Mouse (Mus musculus) midbrain, embryonic 13.5 days (tissue): Measurements from ENCODE around the gene P3h3. TPM values are rescaled to one million over a fixed set of nuclear protein-coding genes. Genes with fewer than 3 reads are reported as not detected.
A peak's percentile ranks its signal among the peaks of the same experiment; 100 is the strongest.

ENCODE experiments used
- ATAC-seq: fragments of 200-750 bp; cut with Nextera tagmentation; 2 replicates; pipeline ENCODE4 v1.8.0; 2017; ENCODE audit warnings: mild to moderate bottlenecking, moderate TSS enrichment, moderate library complexity
- H3K27ac ChIP-seq: fragments of 300-500 bp; sonication (generic); 2 replicates; pipeline ENCODE4 v1.5.1; 2015; ENCODE audit warnings: inconsistent platforms, mild to moderate bottlenecking, moderate library complexity
- H3K27me3 ChIP-seq: fragments of 300-500 bp; sonication (generic); 2 replicates; pipeline ENCODE4 v1.6.1; 2015; ENCODE audit warnings: mild to moderate bottlenecking, inconsistent platforms
- H3K36me3 ChIP-seq: fragments of 300-500 bp; sonication (generic); 2 replicates; pipeline ENCODE4 v1.6.1; 2015; ENCODE audit warnings: mild to moderate bottlenecking, inconsistent platforms
- H3K4me1 ChIP-seq: fragments of 300-500 bp; sonication (generic); replicated peaks from 2 replicates; pipeline ENCODE4 v1.6.1; 2015; ENCODE audit warnings: inconsistent platforms
- H3K4me2 ChIP-seq: fragments of 300-500 bp; sonication (generic); replicated peaks from 2 replicates; pipeline ENCODE4 v1.6.1; 2015; ENCODE audit warnings: moderate library complexity, mild to moderate bottlenecking, inconsistent platforms
- H3K4me3 ChIP-seq: fragments of 300-500 bp; sonication (generic); replicated peaks from 2 replicates; pipeline ENCODE4 v1.5.1; 2015; ENCODE audit warnings: mild to moderate bottlenecking, inconsistent platforms
- H3K9ac ChIP-seq: fragments of 300-500 bp; sonication (generic); replicated peaks from 2 replicates; pipeline ENCODE4 v1.6.1; 2015; ENCODE audit warnings: mild to moderate bottlenecking, inconsistent platforms
- H3K9me3 ChIP-seq: fragments of 300-500 bp; sonication (generic); 2 replicates; pipeline ENCODE4 v1.6.1; 2016; ENCODE audit warnings: mild to moderate bottlenecking, inconsistent platforms
- WGBS: fragments of 180-500 bp; shearing (Covaris S2); methylation state at CpG from one replicate; pipeline ENCODE4 v1.1.7; 2015; 5-methylcytosine and 5-hydroxymethylcytosine counted together
- polyA plus RNA-seq: library from polyadenylated mRNA; unstranded; fragments of >200 nt; fragmentation: Nextera tagmentation; extraction: Ambion mirVana; gene quantifications from 2 replicates; pipeline ENCODE4 v1.2.1, GENCODE M21; 2015

P3h3 gene
- polyA plus RNA-seq, 1 experiment from 2014 or later, result 17.0 TPM

- Histone ChIP-seq H3K9ac (no peak overlapping the region), H3K4me1 (no peaks in the 10 kb centered on the region), H3K4me3 (no peak overlapping the region), H3K4me2 (no peak overlapping the region), H3K27me3 (no peaks in the 10 kb centered on the region), H3K9me3 (no peaks in the 10 kb centered on the region), H3K27ac (no peak overlapping the region), H3K36me3 (no peaks in the 10 kb centered on the region)
- WGBS, result 92% methylated on average over 6 of the region's 6 CpGs
- no peak for ATAC-seq
Measured at GRCm38 (mm10) chr6:124888555-124889125, 31.1 kb upstream of the P3h3 start.

- H3K4me1 ChIP-seq, result no peaks in the 10 kb centered on the region
- H3K27me3 ChIP-seq, result no peaks in the 10 kb centered on the region
- H3K9me3 ChIP-seq, result no peaks in the 10 kb centered on the region
- H3K4me2 ChIP-seq, result no peak within 1 kb of the TSS
- no peak for ATAC-seq
- no peak within 1 kb of the TSS for H3K9ac ChIP-seq
- H3K4me3 ChIP-seq, result no peak within 1 kb of the TSS
- 92% methylated on average over 9 of the region's 9 CpGs for WGBS
- no peak within 1 kb of the TSS for H3K27ac ChIP-seq
- no peaks in the 10 kb centered on the region for H3K36me3 ChIP-seq
Measured at GRCm38 (mm10) chr6:124887986-124888385, 30.4 kb upstream of the P3h3 start, which contains the start of gene Cd4. Gene Cd4 (minus strand): TSS chr6:124888221.

DNA sequence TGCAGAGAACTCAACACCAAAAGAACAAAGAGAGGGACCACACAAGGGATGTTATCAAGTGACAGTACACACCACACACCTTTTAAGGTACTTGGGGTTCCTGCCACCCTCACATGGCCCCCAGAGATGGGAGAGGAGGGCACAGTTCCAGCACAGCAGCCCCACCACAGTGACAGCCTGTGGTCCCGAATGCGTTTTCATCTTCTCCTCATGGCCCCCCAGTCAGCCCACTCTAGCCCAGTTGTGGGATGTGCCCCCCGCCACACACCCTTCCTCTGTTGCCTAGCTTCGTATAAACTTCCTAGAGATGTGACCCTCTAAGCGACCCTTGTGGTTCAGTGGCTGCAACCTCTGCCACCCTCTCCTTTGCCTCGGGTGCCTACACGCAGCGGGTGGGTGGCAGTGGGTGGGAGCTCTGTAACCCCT lies 28.4 kb upstream of the P3h3 start:
- no peak overlapping the region for H3K4me2 ChIP-seq
- no peaks in the 10 kb centered on the region for H3K27me3 ChIP-seq
- no peak overlapping the region for H3K4me3 ChIP-seq
- WGBS, result 94% methylated on average over 8 of the region's 8 CpGs
- H3K4me1 ChIP-seq, result no peaks in the 10 kb centered on the region
- no peak for ATAC-seq
- no peak overlapping the region for H3K27ac ChIP-seq
- no peaks in the 10 kb centered on the region for H3K9me3 ChIP-seq
- no peak overlapping the region for H3K9ac ChIP-seq
- H3K36me3 ChIP-seq, result no peaks in the 10 kb centered on the region

DNA sequence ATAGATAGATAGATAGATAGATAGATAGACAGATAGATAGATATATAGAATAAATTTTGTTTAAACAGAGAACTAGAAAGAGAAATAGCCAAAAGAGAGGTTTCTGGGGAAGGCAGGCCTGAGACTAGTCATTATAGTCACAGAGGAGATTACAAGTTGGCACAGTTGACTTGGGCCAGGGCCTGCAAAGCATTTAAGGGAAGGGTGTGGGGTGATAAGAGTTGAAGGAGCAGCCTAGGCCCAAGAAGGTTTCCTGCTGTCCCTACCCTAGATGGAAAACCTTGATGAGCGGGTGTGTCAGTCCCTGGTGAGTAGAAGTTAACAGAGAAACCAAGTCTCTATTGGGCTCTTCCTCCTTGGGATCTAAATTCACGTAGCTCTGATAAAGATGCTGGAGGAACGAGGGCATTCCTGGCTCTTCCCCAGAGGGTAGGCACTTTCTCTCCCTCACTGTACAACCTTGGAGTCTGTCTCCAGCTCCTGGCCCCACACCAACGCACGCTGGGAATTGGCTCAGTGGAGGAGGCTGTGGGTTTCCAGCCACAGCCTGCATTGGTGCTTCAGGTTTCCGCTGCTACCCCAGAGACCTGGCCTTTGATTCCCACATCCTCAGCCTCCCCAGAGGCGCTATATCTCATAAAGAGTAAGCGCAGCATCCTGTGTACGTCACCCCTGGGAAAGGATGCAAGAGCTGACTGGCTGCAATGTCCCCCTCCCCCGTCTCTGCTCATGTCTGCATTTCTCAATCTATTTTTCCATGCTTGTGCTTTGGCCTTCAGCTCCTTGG lies 27.4 kb upstream of the P3h3 start:
- Histone ChIP-seq H3K9ac (no peak overlapping the region), H3K36me3 (no peaks in the 10 kb centered on the region), H3K4me1 (no peaks in the 10 kb centered on the region), H3K9me3 (no peaks in the 10 kb centered on the region), H3K27ac (no peak overlapping the region), H3K27me3 (no peaks in the 10 kb centered on the region), H3K4me2 (no peak overlapping the region), H3K4me3 (no peak overlapping the region)
- WGBS, result 80% methylated on average over 10 of the region's 10 CpGs
- ATAC-seq, result no peak

DNA sequence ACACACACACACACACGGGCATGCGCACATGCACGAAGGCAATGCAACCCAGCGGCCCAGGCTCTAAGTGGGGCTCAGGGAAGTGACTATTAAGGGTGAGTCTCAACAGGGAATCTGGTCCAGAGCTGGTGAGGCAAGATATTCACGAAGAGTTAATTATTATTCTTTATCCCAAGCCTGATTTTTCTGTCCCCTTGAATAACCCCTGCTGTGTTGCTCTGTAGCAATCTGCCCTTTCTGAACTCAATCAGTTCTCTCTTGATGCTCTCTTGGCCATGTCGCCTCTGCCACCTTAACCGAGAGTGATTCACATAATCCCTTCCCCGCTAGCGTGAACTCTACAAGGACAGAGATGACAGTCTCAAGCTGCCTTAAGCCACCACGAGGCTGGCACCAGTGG lies 25.8 kb upstream of the P3h3 start:
- no peak overlapping the region for H3K4me3 ChIP-seq
- no peak overlapping the region for H3K9ac ChIP-seq

DNA sequence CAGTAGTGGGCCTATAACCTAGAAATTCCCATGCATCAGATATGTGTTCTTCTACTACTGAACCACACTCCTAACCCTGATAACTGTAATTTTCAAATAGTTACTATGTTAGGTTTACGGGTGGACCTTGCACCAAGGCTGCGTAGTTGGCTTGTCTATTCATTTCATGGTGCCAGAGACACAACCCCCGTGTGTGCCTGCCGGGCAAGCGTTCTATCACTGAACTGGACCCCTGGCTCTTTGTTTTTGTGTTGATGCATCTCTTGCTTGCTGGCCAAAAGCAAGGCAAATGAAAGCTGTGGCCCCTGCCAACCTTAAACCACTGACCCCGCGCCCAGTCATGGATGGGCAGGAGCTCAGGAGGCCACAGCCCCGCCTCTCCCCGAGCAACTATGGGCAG lies 24.3 kb upstream of the P3h3 start:
- 93% methylated on average over 9 of the region's 9 CpGs for WGBS
- no peak overlapping the region for H3K4me2 ChIP-seq
- H3K9me3 ChIP-seq, result no peaks in the 10 kb centered on the region
- no peak overlapping the region for H3K27ac ChIP-seq
- no peaks in the 10 kb centered on the region for H3K27me3 ChIP-seq
- H3K36me3 ChIP-seq, result no peaks in the 10 kb centered on the region
- H3K4me3 ChIP-seq, result no peak overlapping the region
- ATAC-seq, result no peak
- no peaks in the 10 kb centered on the region for H3K4me1 ChIP-seq
- no peak overlapping the region for H3K9ac ChIP-seq

More for the DNA sequence above, 25.8 kb upstream of the P3h3 start:
- Histone ChIP-seq H3K4me2 (no peak overlapping the region), H3K27me3 (no peaks in the 10 kb centered on the region), H3K36me3 (no peaks in the 10 kb centered on the region), H3K9me3 (no peaks in the 10 kb centered on the region), H3K4me1 (no peaks in the 10 kb centered on the region), H3K27ac (no peak overlapping the region)
- 70% methylated on average over 10 of the region's 10 CpGs for WGBS
- no peak for ATAC-seq

DNA sequence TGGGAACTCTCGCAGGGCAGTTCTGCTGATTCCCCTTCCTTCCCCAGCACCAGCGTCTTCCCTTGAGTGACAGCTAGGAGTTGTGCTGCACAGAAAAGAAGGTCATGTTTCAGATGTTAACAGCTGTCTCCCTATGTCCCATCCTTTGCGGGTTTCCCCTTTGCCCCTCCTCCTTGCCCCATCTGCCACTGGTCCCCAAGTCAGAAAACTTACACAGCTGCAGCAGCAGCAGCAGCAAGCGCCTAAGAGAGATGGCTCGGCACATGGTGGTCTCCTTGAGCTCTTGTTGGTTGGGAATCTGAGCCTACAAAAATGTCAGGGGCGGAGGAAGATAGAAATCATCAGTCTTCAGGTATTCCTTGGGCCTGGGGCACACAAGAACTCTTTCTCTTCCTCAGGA lies 21.8 kb upstream of the P3h3 start:
- no peak for ATAC-seq
- WGBS, result 72% methylated on average over 6 of the region's 6 CpGs
- H3K9ac ChIP-seq, result no peak overlapping the region

DNA sequence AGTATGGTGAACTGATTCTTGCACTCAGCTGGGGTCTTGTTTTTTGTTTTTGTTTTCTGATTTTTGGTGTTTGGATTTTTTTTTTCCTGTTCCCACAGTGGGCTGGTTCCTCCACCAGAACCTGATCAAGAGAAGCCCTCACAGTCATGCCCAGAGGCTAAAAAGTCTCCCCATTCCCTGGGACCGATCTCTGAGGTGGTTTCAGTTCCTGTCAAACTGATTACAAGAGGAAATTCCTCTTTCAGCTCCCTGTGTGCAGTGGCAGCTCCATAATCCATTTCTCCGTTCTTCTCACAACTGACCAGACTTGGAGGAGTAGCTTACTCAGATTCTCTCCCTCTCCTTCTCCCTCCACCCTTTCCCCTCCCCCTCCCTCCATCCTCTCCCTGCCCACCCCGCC lies 16.8 kb upstream of the P3h3 start:
- no peaks in the 10 kb centered on the region for H3K9me3 ChIP-seq
- no peak overlapping the region for H3K4me3 ChIP-seq
- no peak for ATAC-seq
- H3K36me3 ChIP-seq, result no peaks in the 10 kb centered on the region
- no peak overlapping the region for H3K27ac ChIP-seq
- no peak overlapping the region for H3K9ac ChIP-seq
- H3K27me3 ChIP-seq, result no peaks in the 10 kb centered on the region
- 58% methylated on average over 2 of the region's 3 CpGs for WGBS
- H3K4me2 ChIP-seq, result no peak overlapping the region
- H3K4me1 ChIP-seq, result no peaks in the 10 kb centered on the region

More for the DNA sequence above, 21.8 kb upstream of the P3h3 start:
- no peaks in the 10 kb centered on the region for H3K4me1 ChIP-seq
- no peak overlapping the region for H3K27ac ChIP-seq
- no peaks in the 10 kb centered on the region for H3K36me3 ChIP-seq
- H3K4me3 ChIP-seq, result no peak overlapping the region
- H3K9me3 ChIP-seq, result no peaks in the 10 kb centered on the region
- no peak overlapping the region for H3K4me2 ChIP-seq
- H3K27me3 ChIP-seq, result no peaks in the 10 kb centered on the region

DNA sequence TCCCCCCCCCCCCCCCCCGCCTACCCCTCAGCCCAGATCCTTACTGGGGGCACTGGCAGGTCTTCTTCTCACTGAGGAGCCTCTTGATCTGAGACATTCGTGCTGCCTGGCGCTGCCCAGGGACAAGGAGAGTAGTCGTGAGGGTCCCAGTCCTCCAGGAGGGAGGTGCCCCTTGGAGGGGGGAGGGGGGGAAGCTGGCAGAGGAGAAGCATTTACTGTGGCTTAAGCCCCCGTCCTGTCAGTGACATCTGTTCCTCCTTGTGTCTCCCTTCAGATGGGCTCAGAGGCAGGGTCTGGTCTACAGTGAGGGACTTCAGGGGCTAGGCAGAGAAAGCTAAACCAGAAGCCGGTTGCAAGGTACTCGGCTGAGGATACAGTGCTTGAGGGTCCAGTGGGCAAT lies 9.0 kb upstream of the P3h3 start:
- no peaks in the 10 kb centered on the region for H3K36me3 ChIP-seq
- H3K4me3 ChIP-seq, result no peak overlapping the region
- ATAC-seq, result no peak
- WGBS, result 52% methylated on average over 6 of the region's 7 CpGs
- H3K4me1 ChIP-seq, result peaks cover 44% of the 10 kb centered on the region
- no peak overlapping the region for H3K27ac ChIP-seq
- no peak overlapping the region for H3K9ac ChIP-seq
- no peak overlapping the region for H3K4me2 ChIP-seq
- no peaks in the 10 kb centered on the region for H3K9me3 ChIP-seq
- H3K27me3 ChIP-seq, result no peaks in the 10 kb centered on the region

GRCm38 (mm10) chr6:124865766-124866362 lies 8.3 kb upstream of the P3h3 start:
- Histone ChIP-seq H3K9me3 (no peaks in the 10 kb centered on the region), H3K27ac (peak overlapping the region; percentile 58), H3K27me3 (0 out of 2 replicates have a peak, but pooled peaks cover 6% of the 10 kb centered on the region), H3K36me3 (peaks cover 5% of the 10 kb centered on the region; the same call in 1 of the 2 replicates), H3K4me2 (no peak overlapping the region), H3K9ac (peak overlapping the region; percentile 41; the same call in 1 of the 2 replicates), H3K4me1 (peaks cover 51% of the 10 kb centered on the region), H3K4me3 (no peak overlapping the region)
- ATAC-seq, result no peak
- 51% methylated on average over 18 of the region's 18 CpGs for WGBS

DNA sequence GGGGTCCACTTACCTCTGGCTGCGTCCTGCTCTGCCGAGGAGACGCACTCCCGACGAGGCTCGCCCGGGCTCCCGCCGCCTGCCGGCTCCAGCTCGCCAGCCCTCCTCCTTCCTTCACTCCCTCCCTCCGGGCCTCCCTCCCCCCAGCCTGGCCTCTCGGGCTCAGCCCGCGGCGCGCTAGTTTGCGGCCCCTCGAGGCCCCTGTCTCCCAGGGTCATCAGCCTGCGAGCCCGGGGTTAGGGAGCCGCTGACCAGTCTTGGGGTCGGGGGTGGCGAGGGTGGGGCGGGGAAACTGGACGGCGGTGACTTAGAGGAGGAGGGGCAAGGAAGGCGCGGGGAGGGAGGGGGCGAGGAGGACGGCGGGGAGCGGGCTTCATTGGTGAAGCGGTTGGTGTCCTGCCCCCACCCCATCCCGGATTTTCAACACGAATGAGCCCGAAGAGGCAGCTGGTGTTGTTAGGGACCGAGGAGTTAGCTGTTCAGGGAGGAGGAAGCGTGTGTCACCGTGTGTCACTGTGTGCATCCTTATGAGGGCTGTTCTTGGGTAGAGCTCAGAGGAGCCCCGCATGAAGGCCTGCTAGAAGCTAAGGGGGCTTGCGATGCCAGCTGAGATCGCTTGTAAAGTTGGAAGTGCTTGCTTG lies 6.2 kb upstream of the P3h3 start, which contains the start of gene Gpr162:
TSS of gene Gpr162 (minus strand) at position 326 of the 641 bp plus-strand sequence.
- Histone ChIP-seq H3K4me2 (peak within 1 kb of the TSS; percentile 70), H3K36me3 (peaks cover 6% of the 10 kb centered on the region; the same call in 1 of the 2 replicates), H3K9me3 (no peaks in the 10 kb centered on the region), H3K27me3 (0 out of 2 replicates have a peak, but pooled peaks cover 12% of the 10 kb centered on the region), H3K27ac (peak within 1 kb of the TSS; percentile 92), H3K4me3 (peak within 1 kb of the TSS; percentile 68), H3K4me1 (peaks cover 69% of the 10 kb centered on the region), H3K9ac (peak within 1 kb of the TSS; percentile 86)
- WGBS, result under 1% methylated on average over 41 of the region's 43 CpGs
- ATAC-seq, result peak; percentile 66
